Mouse (Mus musculus) ES-Bruce4 (cell line): ENCODE results near the gene Ctnnd2.

Source experiments
- CTCF ChIP-seq: IDR thresholded peaks from one replicate; pipeline ENCODE4 v1.8.1; 2011; ENCODE audit warnings: low read depth, low read length
- EP300 ChIP-seq: IDR thresholded peaks from 2 replicates; pipeline ENCODE4 v1.6.1; 2011; ENCODE audit warnings: low read depth, low read length; ENCODE audit not compliant: insufficient read depth

GRCm38 (mm10) chr15:30550956-30551355 lies 378.6 kb downstream of the Ctnnd2 start:
- TF ChIP-seq EP300 (no peak), CTCF (no peak)
